16 mouse cellular contexts compared by ENCODE assay signal in genomic region chr3:85052196-85052595, GRCm38 (mm10).
"Had no signal": no experiment of that assay in that cellular context is flagged by ENCODE, and none has a peak within 500 bp of the region (broad histone marks: within the 10 kb centered on the region; RNA-seq: fewer than 3 reads in every experiment).

No protein-coding gene starts in this region.

- DNase-seq: retina, postnatal 1 day; right cerebral cortex, adult 18-20 months; right cerebral cortex, postnatal 14 days; right cerebral cortex, postnatal 25 days; right cerebral cortex, postnatal 4 days; spleen, adult 18-20 months; thymus, adult 18-20 months; thymus, adult 2 months; thymus, postnatal 14 days; thymus, postnatal 25 days; thymus, postnatal 36 days; thymus, postnatal 4 days had no signal

- H3K4me3 ChIP-seq: neural tube, embryonic 13.5 days; neural tube, embryonic 15.5 days; stomach, embryonic 15.5 days had no signal

- H3K9me3 ChIP-seq: neural tube, embryonic 13.5 days; neural tube, embryonic 15.5 days; stomach, embryonic 15.5 days had no signal

- H3K4me1 ChIP-seq: neural tube, embryonic 13.5 days; neural tube, embryonic 15.5 days; stomach, embryonic 15.5 days had no signal

- H3K27me3 ChIP-seq: neural tube, embryonic 13.5 days; neural tube, embryonic 15.5 days; stomach, embryonic 15.5 days had no signal

- H3K36me3 ChIP-seq: neural tube, embryonic 13.5 days; neural tube, embryonic 15.5 days; stomach, embryonic 15.5 days had no signal

- H3K9ac ChIP-seq: neural tube, embryonic 13.5 days; neural tube, embryonic 15.5 days; stomach, embryonic 15.5 days had no signal

- H3K27ac ChIP-seq: neural tube, embryonic 13.5 days; neural tube, embryonic 15.5 days; stomach, embryonic 15.5 days; stomach, postnatal 0 days had no signal

- H3K4me2 ChIP-seq: neural tube, embryonic 13.5 days; neural tube, embryonic 15.5 days; stomach, embryonic 15.5 days had no signal
